In genomic region chr2:130950548-130950947, GRCm38 (mm10) we compare ENCODE assay signal across 7 mouse cellular contexts. TPM values are rescaled to one million over a fixed set of nuclear protein-coding genes. Genes with fewer than 3 reads are reported as not detected.
A peak's percentile ranks its signal among the peaks of the same experiment; 100 is the strongest.
DNase-seq lines count a peak whose midpoint lies in the region; ATAC-seq and TF ChIP-seq lines count a peak whose summit lies in the region.

No protein-coding gene starts in this region.

- no peaks in the 10 kb centered on the region for H3K9me3 ChIP-seq in forebrain, embryonic 13.5 days (replicated peaks)
- no peaks in the 10 kb centered on the region for H3K9me3 ChIP-seq in hindbrain, embryonic 11.5 days (ENCODE audit: control insufficient read depth, low read length)
- no peaks in the 10 kb centered on the region for H3K9me3 ChIP-seq in midbrain, embryonic 14.5 days (ENCODE audit: control insufficient read depth, low read length)

- H3K4me2 ChIP-seq in forebrain, embryonic 13.5 days = no peak overlapping the region
- no peak overlapping the region for H3K4me2 ChIP-seq in hindbrain, embryonic 11.5 days (replicated peaks; ENCODE audit: low read depth, low read length)
- H3K4me2 ChIP-seq in midbrain, embryonic 14.5 days (ENCODE audit: low read length) = no peak overlapping the region

- no peak overlapping the region for H3K27ac ChIP-seq in forebrain, embryonic 13.5 days
- H3K27ac ChIP-seq in hindbrain, embryonic 11.5 days (ENCODE audit: low read depth, low read length) = no peak overlapping the region
- H3K27ac ChIP-seq in left cerebral cortex, adult 2 months = no peak overlapping the region; the same call in 1 of the 2 replicates
- H3K27ac ChIP-seq in midbrain, embryonic 14.5 days (replicated peaks; ENCODE audit: low read depth, low read length) = no peak overlapping the region

- 0 out of 2 replicates have a peak, but pooled peaks have one; percentile 45 for ATAC-seq in forebrain, embryonic 13.5 days
- no peak for ATAC-seq in hindbrain, embryonic 11.5 days (ENCODE audit: low FRiP score)
- ATAC-seq in midbrain, embryonic 14.5 days (ENCODE audit: low FRiP score, low TSS enrichment) = no peak; the same call in 1 of the 2 replicates

- H3K27me3 ChIP-seq in forebrain, embryonic 13.5 days = no peaks in the 10 kb centered on the region
- H3K27me3 ChIP-seq in hindbrain, embryonic 11.5 days (ENCODE audit: control insufficient read depth, insufficient read depth, low read length) = no peaks in the 10 kb centered on the region
- H3K27me3 ChIP-seq in midbrain, embryonic 14.5 days (ENCODE audit: control insufficient read depth, insufficient read depth, low read length) = no peaks in the 10 kb centered on the region

- 0 out of 2 replicates have a peak, but pooled peaks cover 15% of the 10 kb centered on the region for H3K36me3 ChIP-seq in forebrain, embryonic 13.5 days (ENCODE audit: poor library complexity, severe bottlenecking)
- H3K36me3 ChIP-seq in hindbrain, embryonic 11.5 days (ENCODE audit: control insufficient read depth, insufficient read depth, low read length) = no peaks in the 10 kb centered on the region
- peaks cover 23% of the 10 kb centered on the region for H3K36me3 ChIP-seq in midbrain, embryonic 14.5 days (ENCODE audit: control insufficient read depth, insufficient read depth, low read length)

- intact Hi-C loops in left cerebral cortex, adult 2 months (cut with DNase I) = loop anchor here (1.0 to 5.0 kb wide), 2 partner anchors 113 to 131 kb away; no protein-coding TSS in a partner anchor

- H3K9ac ChIP-seq in forebrain, embryonic 13.5 days = no peak overlapping the region
- H3K9ac ChIP-seq in hindbrain, embryonic 11.5 days (ENCODE audit: low read depth, low read length) = no peak overlapping the region
- no peak overlapping the region for H3K9ac ChIP-seq in midbrain, embryonic 14.5 days (replicated peaks; ENCODE audit: low read length)

- 0% methylated on average over 1 of the region's 1 CpGs for WGBS in forebrain, embryonic 13.5 days
- 6% methylated on average over 1 of the region's 1 CpGs for WGBS in hindbrain, embryonic 11.5 days
- 8% methylated on average over 1 of the region's 1 CpGs for WGBS in midbrain, embryonic 14.5 days

- no peak overlapping the region for H3K4me3 ChIP-seq in forebrain, embryonic 13.5 days
- H3K4me3 ChIP-seq in hindbrain, embryonic 11.5 days (ENCODE audit: low read depth, low read length) = no peak overlapping the region
- no peak overlapping the region for H3K4me3 ChIP-seq in left cerebral cortex, adult 2 months
- no peak overlapping the region for H3K4me3 ChIP-seq in midbrain, embryonic 14.5 days (replicated peaks; ENCODE audit: low read depth, low read length)

- peak; percentile 92 for DNase-seq in NIH3T3 (ENCODE audit: low read depth)
- DNase-seq in c-Kit-positive CD71-positive TER-119-negative erythroid progenitor cells, embryonic 14.5 days (ENCODE audit: low read depth) = peak; percentile 68
- DNase-seq in hindbrain, embryonic 11.5 days (ENCODE audit: low spot score) = peak; percentile 88
- peak; percentile 85 to 90 for DNase-seq in left cerebral cortex, adult 2 months (ENCODE audit: extremely low spot score in 1 of 2, low spot score in 2 of 2)
- DNase-seq in midbrain, embryonic 14.5 days = peak; percentile 94
- peak; percentile 62 for DNase-seq in spleen, adult 12 weeks (ENCODE audit: low spot score)

- TF ChIP-seq CTCF in left cerebral cortex, adult 2 months (IDR thresholded peaks at IDR 0.05) = peak; percentile 99

- no peaks in the 10 kb centered on the region for H3K4me1 ChIP-seq in forebrain, embryonic 13.5 days
- no peaks in the 10 kb centered on the region for H3K4me1 ChIP-seq in hindbrain, embryonic 11.5 days (replicated peaks; ENCODE audit: control insufficient read depth, insufficient read depth, low read length)
- no peaks in the 10 kb centered on the region for H3K4me1 ChIP-seq in midbrain, embryonic 14.5 days (ENCODE audit: control insufficient read depth, insufficient read depth, low read length)

RNA-seq across cellular contexts. Expression of gene Atrn, which starts 44.3 kb away (rescaled TPM):
- polyA plus RNA-seq in forebrain, embryonic 13.5 days (2015; fragmentation: Nextera tagmentation; extraction: Ambion mirVana) = 8.4 and 8.9 TPM in 2 replicates
- 9.3 and 9.9 TPM in 2 replicates for polyA plus RNA-seq in hindbrain, embryonic 11.5 days (2014; fragmentation: Nextera tagmentation; extraction: Ambion mirVana)
- 100 to 1,000 TPM; 118 to 126 TPM for total RNA-seq in left cerebral cortex, adult 2 months (2021)
- 19.0 and 22.5 TPM in 2 replicates for polyA plus RNA-seq in midbrain, embryonic 14.5 days (2014; fragmentation: Nextera tagmentation; extraction: Ambion mirVana)

RNA-seq across cellular contexts. Expression of gene 4930402H24Rik, which starts 44.3 kb away (rescaled TPM):
- 78.5 and 86.3 TPM in 2 replicates for polyA plus RNA-seq in forebrain, embryonic 13.5 days (2015; fragmentation: Nextera tagmentation; extraction: Ambion mirVana)
- polyA plus RNA-seq in hindbrain, embryonic 11.5 days (2014; fragmentation: Nextera tagmentation; extraction: Ambion mirVana) = 66.8 and 70.6 TPM in 2 replicates
- 10 to 100 TPM; 68.3 to 76.4 TPM for total RNA-seq in left cerebral cortex, adult 2 months (2021)
- polyA plus RNA-seq in midbrain, embryonic 14.5 days (2014; fragmentation: Nextera tagmentation; extraction: Ambion mirVana) = 77.7 and 107 TPM in 2 replicates
